Mouse (Mus musculus) NIH3T3 (cell line): Measurements from ENCODE around the gene Stxbp5l.
"Not testable (repeated sequence)": the region's sequence is repeated elsewhere in the genome, so short reads cannot be mapped to it uniquely, and the experiment has no call there.

Experiments used
- DNase-seq: peaks from one replicate; pipeline ENCODE4 v3.0.0-alpha.2; 2012; ENCODE audit warnings: low read depth

Gene Stxbp5l

DNA sequence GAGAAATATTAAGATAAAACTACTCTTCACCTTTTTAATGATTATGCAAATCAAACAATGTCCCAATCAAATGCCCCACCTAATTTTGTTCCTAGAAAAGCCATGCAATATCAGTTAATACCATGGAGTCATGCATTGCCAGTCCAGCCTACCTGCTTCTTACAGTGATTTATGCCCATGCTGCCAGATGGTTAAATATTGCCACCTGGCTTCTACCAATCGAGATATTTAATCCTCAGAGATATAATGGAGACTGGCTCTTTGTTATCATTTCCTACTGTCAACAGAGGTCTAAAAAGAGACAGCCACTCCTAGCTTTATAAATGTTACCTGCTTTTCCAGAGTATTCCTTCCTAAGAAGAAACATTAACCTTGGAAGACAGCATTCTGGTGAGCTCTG, 104.6 kb downstream of the Stxbp5l start:
- no peak for DNase-seq

DNA sequence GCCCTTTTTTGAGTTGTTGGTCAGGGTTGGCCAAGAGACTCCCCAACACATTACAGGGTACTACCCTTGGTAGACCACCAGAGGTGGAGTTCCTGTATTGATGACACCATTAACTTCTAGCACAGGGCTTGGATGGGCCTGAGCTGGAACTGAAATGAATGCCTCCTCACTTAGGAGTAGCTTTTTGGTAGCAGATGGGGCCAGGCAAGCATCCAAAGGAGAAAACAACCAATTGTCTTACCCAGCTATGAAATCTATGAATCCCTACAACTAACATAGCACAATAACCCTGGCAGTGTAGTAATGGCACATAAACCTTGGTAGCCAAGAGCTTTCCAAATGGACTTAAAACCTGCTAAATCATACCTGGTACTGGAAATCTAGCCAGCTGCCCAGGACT, 111.1 kb downstream of the Stxbp5l start:
- DNase-seq = no peak

DNA sequence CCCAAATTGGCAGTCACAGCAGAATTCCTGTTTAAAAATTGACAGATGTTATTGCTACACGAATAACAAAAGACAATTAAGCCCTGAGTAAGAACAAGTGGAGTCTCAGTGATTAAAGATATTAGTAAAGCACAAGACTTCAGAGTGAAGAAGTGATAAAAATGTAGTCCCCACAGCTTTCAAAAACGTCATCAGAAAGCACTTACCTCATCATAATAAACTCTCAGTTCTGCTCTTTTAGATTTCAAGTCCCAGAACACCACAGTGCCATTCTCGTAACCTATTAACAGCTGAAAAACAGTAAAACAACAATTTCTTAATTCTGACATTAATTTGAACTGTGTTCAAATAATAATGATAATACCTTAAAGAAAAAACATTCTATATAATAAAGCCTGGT, 123.1 kb downstream of the Stxbp5l start:
- no peak for DNase-seq

DNA sequence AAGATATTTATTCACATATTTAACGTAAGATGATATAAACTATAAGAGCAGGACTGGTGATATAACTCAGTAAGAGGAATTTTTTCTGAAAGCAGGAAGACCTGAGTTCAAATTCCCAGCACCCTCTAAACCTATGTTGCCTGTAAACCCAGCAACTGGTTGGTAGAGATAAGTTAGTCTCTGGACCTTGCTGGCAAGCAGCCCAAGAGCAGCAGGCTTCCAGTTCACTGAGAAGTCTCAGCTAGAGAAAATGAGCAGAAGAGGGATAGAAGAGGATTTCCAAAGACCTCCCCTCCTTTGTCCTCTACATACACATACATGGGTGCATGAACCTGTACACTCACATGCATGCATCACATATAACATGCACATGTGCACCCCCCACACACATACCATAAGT, 165.6 kb downstream of the Stxbp5l start:
- DNase-seq = no peak

DNA sequence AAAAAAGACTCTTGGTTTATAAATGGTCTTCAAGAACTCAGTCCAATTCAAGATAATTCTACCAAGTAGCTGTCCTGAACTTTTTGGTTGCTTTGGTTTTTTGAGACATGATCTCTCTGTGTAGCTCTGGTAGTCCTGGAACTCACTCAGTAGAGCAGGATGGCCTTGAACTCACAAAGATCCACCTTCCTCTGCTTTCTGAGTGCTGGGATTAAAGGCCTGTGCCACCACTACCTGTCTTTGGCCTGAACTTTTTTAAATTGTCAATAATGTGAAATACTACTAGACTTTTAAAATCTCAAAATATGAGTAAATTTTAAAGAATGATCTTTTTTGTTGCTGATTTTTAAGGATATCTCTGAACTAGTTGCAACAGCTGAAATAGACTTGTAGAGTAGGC, 176.0 kb downstream of the Stxbp5l start:
- DNase-seq = no peak

DNA sequence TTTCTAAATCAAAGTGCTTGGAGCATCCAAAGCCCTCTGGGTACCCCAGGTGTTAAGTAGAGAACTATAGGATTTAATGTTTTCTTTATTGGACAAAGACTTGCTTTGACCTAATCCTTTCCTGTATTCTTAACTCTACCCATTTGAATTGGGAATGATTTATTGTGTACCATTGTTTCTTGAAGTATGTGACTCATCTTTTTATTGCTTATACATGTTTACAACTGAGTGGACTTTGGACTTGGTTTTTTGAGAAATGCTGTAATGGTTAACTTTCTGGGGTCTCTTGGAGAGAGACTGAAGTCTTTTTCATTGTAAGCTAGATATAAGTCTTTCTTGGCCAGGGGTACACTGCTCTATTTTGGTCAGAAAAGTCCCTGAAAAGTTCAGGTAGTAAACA, 190.6 kb downstream of the Stxbp5l start:
- no peak for DNase-seq

DNA sequence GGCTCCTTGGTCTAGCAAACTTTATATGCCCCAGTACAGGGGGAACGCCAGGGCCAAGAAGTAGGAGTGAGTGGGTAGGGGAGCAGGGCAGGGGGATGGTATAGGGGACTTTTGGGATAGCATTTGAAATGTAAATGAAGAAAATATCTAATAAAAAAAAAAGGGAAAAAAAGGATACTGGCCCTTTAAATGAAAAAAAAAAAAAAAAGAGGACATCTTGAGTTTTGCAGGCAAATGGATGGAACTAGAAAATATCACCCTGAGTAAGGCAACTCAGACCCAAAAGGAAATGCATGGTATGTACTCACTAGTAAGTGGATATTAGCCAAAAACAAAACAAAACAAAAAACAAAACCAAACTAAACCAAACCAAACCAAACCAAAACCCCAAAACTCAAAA, 259.6 kb downstream of the Stxbp5l start:
- DNase-seq = not testable (repeated sequence)

DNA sequence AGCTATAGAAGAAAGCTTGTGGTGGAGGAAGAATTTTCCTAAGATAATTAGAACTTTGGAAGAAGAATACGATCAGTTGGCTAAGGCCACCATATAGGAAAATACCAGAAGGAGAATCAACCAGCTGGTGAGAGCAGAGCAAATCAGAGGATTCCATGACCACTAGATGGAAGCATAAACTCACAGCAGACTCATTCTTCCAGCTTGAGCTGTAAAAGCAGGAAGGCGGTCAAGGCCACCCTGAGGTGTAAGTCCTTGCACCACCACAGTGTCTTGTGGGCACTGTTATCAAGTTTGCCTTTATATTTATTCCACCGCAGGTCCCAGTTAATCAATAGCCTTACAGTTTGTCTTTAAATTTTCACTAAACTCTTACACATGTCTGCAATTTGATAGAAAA, 275.5 kb downstream of the Stxbp5l start:
- DNase-seq = peak; percentile 77

DNA sequence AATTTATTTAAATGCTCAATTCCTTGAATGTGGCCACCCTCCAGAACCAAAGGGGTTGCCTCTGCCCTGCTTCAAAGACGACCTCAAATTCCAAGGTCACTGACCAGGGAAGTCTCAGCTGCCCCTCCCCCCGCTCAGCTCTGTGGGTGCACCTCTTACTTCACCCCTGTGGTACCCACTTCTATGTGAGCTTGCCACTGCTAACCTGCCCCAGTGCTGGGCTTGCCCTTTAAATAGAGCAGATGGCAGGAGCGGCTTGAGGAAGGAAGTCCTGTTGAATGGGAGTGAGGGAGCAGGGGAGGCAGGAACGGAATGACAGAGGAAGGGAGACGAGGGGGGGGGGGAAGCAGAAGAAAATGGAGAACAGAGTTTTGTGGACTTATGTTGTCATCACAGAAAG, 276.0 kb downstream of the Stxbp5l start:
- no peak for DNase-seq

DNA sequence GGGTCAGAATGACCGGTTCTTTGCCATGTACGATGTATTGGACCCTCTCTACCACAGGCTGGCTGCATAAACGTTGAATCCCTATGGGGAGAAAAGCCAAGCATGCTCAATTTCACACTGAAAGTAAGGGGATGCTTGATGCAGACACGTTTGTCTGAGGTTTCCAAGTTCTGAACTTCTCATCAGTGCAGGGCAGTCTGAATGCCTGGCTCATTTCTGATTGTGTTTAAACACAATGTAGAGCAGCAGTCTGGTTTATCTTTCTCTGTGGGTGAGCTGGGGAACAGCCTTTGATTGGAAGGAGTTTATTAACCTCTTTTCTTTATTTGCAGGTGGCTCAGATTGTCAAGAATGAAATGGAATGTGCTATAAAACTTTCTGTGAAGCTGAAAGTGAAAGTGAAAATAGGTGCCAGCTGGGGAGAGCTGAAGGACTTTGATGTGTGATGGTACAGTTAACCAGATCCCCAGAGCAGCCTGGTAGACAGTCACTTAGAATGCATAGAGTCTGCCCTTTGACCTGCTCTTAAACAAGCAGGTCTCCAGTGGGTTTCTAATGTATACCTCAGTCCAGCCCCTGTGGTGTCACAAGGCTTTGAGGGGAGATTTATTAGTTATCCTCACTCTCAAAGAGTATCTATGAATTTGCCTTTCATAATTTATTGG, 290.5 kb downstream of the Stxbp5l start:
- DNase-seq = peak; percentile 13

DNA sequence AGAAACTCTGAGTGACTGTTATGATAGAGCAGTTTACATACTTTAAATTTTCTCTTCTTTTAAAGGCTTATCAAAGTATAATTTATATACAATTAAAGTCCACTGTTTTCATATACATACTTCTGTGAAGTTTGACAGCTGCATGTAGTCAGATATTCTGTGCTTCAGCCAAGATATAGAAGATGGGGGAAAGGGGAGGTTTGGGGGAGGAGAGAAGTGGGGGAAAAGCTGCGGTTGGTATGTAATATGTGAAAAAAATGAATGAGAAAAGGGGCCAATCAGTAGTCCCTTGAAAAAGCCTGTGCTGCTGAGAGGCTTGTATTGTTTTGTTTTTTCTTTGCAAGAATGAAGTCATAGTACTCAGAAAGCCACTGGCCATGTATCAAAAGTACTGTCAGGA, 295.1 kb downstream of the Stxbp5l start:
- no peak for DNase-seq

DNA sequence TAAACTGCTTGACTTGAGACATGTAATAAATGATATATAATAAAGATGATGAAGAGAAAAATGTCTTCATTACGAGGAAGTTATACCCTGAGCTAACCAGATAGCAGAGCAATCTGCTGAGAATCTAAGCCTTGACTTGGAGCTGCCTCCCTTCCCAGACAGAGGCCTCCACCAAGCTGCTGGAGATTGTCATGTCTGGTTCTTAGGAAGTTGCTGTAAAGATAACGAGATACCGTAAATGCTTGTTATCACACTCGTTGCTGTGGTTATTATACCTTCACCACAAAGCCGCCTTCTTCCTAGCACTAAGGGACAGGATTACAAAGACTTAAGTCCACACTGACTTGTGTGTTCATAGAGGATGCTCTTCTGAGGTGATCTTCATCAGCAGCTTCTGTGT, 312.4 kb downstream of the Stxbp5l start:
- DNase-seq = no peak
